Mouse (Mus musculus) adipocyte (in vitro differentiated cells): ENCODE measurements around the gene Ddx27.

Source experiments
- DNase-seq: peaks from one replicate; pipeline ENCODE4 v3.0.0-alpha.2; 2016; ENCODE audit warnings: low spot score

Ddx27 gene

GRCm38 (mm10) chr2:167081639-167082038 lies 66.6 kb downstream of the Ddx27 start:
- no peak for DNase-seq
